Mouse (Mus musculus) cerebellum, adult 9-10 months (tissue): ENCODE results near the gene Lasp1.

ENCODE experiments used
- DNase-seq: peaks from one replicate; pipeline ENCODE4 v3.0.0; 2022

Lasp1 gene

GRCm38 (mm10) chr11:97797369-97798082, 1.3 kb upstream of the Lasp1 start:
- peak; percentile 53 for DNase-seq

- DNase-seq = no peak
Measured at GRCm38 (mm10) chr11:97798083-97798435, 741 bp upstream of the Lasp1 start.

- DNase-seq = peak; percentile 93
Measured at GRCm38 (mm10) chr11:97799146-97799993, 570 bp downstream of the Lasp1 start.

- no peak for DNase-seq
Measured at GRCm38 (mm10) chr11:97799994-97800690, 1.3 kb downstream of the Lasp1 start.

GRCm38 (mm10) chr11:97800691-97801408, 2.0 kb downstream of the Lasp1 start:
- DNase-seq = no peak

- DNase-seq = peak; percentile 78
Measured at GRCm38 (mm10) chr11:97801409-97802193, 2.8 kb downstream of the Lasp1 start.

- no peak for DNase-seq
Measured at GRCm38 (mm10) chr11:97802194-97802470, 3.3 kb downstream of the Lasp1 start.

GRCm38 (mm10) chr11:97802495-97802894, 3.7 kb downstream of the Lasp1 start:
- no peak for DNase-seq

- DNase-seq = no peak
Measured at GRCm38 (mm10) chr11:97803847-97804246, 5.0 kb downstream of the Lasp1 start.

- peak; percentile 57 for DNase-seq
Measured at GRCm38 (mm10) chr11:97804841-97805661, 6.3 kb downstream of the Lasp1 start.

GRCm38 (mm10) chr11:97805662-97806612, 7.1 kb downstream of the Lasp1 start:
- peak; percentile 59 for DNase-seq

- peak; percentile 40 for DNase-seq
Measured at GRCm38 (mm10) chr11:97806613-97806964, 7.8 kb downstream of the Lasp1 start.

GRCm38 (mm10) chr11:97807626-97808025, 8.8 kb downstream of the Lasp1 start:
- peak; percentile 47 for DNase-seq

GRCm38 (mm10) chr11:97808093-97808492, 9.3 kb downstream of the Lasp1 start:
- DNase-seq = peak; percentile 51

- peak; percentile 77 for DNase-seq
Measured at GRCm38 (mm10) chr11:97808621-97809234, 9.9 kb downstream of the Lasp1 start.

GRCm38 (mm10) chr11:97809235-97810121, 10.7 kb downstream of the Lasp1 start:
- DNase-seq = peak; percentile 64

- peak; percentile 53 for DNase-seq
Measured at GRCm38 (mm10) chr11:97810356-97810755, 11.6 kb downstream of the Lasp1 start.

GRCm38 (mm10) chr11:97810970-97811369, 12.2 kb downstream of the Lasp1 start:
- DNase-seq = no peak
